Mouse (Mus musculus) liver, embryonic 14.5 days (tissue): ENCODE results near the gene Gjb4. TPM values are rescaled to one million over a fixed set of nuclear protein-coding genes. Genes with fewer than 3 reads are reported as not detected.

Experiments used
- ATAC-seq: fragments of 200-750 bp; cut with Nextera tagmentation; 2 replicates; pipeline ENCODE4 v1.8.0; 2017; ENCODE audit warnings: moderate number of reproducible peaks, mild to moderate bottlenecking, moderate library complexity; ENCODE audit not compliant: insufficient read depth
- DNase-seq, 3 experiments: peaks; one replicate each; pipeline ENCODE4 v3.0.0-alpha.2; 2012 to 2013; ENCODE audit warnings: low read depth in 3 of 3, low spot score in 3 of 3
- H3K27ac ChIP-seq: fragments of 300-500 bp; sonication (generic); 2 replicates; pipeline ENCODE4 v1.5.1; 2014; ENCODE audit warnings: moderate library complexity, mild to moderate bottlenecking, control low read depth, inconsistent platforms
- H3K27me3 ChIP-seq: fragments of 300-500 bp; sonication (generic); 2 replicates; pipeline ENCODE4 v1.6.1; 2014; ENCODE audit warnings: mild to moderate bottlenecking, low read length, moderate library complexity; ENCODE audit not compliant: control insufficient read depth, insufficient read depth
- H3K36me3 ChIP-seq: fragments of 300-500 bp; sonication (generic); replicated peaks from 2 replicates; pipeline ENCODE4 v1.6.1; 2014; ENCODE audit warnings: low read depth; ENCODE audit not compliant: control insufficient read depth, insufficient read depth
- H3K4me1 ChIP-seq, 2 experiments: fragments of 200-500 bp in 1 of 2; fragments of 300-500 bp in 1 of 2; sonication (generic) in 1 of 2; replicated peaks; 2 replicates each; pipeline ENCODE4 v1.6.1; 2012 to 2014; ENCODE audit warnings: antibody characterized with exemption in 1 of 2, inconsistent platforms in 1 of 2, low read length in 1 of 2; ENCODE audit not compliant: control insufficient read depth in 2 of 2, insufficient read depth in 2 of 2
- H3K4me2 ChIP-seq: fragments of 300-500 bp; sonication (generic); 2 replicates; pipeline ENCODE4 v1.6.1; 2014; ENCODE audit warnings: low read depth, mild to moderate bottlenecking, control low read depth, moderate library complexity
- H3K4me3 ChIP-seq, 2 experiments: fragments of 200-500 bp in 1 of 2; fragments of 300-500 bp in 1 of 2; sonication (generic) in 1 of 2; 2 replicates each; pipeline ENCODE4 v1.5.1; 2012 to 2014; ENCODE audit warnings: low read depth in 2 of 2, low read length in 2 of 2, mild to moderate bottlenecking in 2 of 2, control low read depth in 1 of 2, inconsistent platforms in 1 of 2, moderate library complexity in 1 of 2; ENCODE audit not compliant: insufficient read depth in 1 of 2
- H3K9ac ChIP-seq: fragments of 300-500 bp; sonication (generic); replicated peaks from 2 replicates; pipeline ENCODE4 v1.6.1; 2014; ENCODE audit warnings: mild to moderate bottlenecking, control low read depth, moderate library complexity
- H3K9me3 ChIP-seq: fragments of 300-500 bp; sonication (generic); 2 replicates; pipeline ENCODE4 v1.6.1; 2016; ENCODE audit warnings: low read length, mixed read lengths; ENCODE audit not compliant: control insufficient read depth
- CTCF ChIP-seq: IDR thresholded peaks from 2 replicates; pipeline ENCODE4 v1.5.1; 2016; ENCODE audit warnings: antibody characterized with exemption, low read depth, control low read depth
- EP300 ChIP-seq: IDR thresholded peaks from 2 replicates; pipeline ENCODE4 v1.6.1; 2016; ENCODE audit warnings: antibody characterized with exemption, low read depth
- WGBS: fragments of 180-500 bp; shearing (Covaris S2); extraction: QIAGEN DNeasy Blood & Tissue Kit; methylation state at CpG from one replicate; pipeline ENCODE4 v1.1.7; 2014; ENCODE audit not compliant: insufficient replicate concordance; 5-methylcytosine and 5-hydroxymethylcytosine counted together
- polyA plus RNA-seq, 2 experiments: library from polyadenylated mRNA; depleted of rRNA in 1 of 2; stranded (reverse) in 1 of 2; unstranded in 1 of 2; fragments of >200 nt; fragmentation: Nextera tagmentation in 1 of 2; extraction: Ambion mirVana in 1 of 2; gene quantifications; 2 replicates each; pipeline versions ENCODE4 v1.2.1 to v1.2.3; 2012 to 2014

The Gjb4 gene
- polyA plus RNA-seq, 2 experiments = not detected

DNA sequence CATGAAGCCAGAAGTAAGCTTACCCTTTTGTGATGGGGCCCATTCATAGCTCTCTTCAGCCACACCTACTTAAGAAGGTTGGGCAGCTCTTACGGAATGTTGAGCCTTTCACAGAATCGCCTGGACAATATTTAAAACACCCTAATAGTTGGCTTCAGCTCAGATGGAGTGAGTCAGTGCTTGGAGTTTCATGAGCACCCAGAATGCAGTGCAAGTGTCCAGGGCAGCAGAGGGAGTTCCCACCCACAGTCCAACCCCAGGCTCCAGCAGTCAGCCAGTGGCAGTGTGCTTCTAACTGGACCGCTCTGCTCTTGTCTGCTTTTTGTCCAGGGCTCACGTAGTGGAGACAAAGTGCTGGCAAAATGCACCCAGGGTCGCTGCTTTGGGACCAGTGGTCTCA lies 17.7 kb upstream of the Gjb4 start:
- DNase-seq = no peak
- Histone ChIP-seq H3K4me3 (no peak overlapping the region), H3K4me2 (no peak overlapping the region), H3K36me3 (no peaks in the 10 kb centered on the region), H3K27me3 (no peaks in the 10 kb centered on the region), H3K9ac (no peak overlapping the region), H3K27ac (no peak overlapping the region), H3K9me3 (no peaks in the 10 kb centered on the region), H3K4me1 (no peaks in the 10 kb centered on the region)
- WGBS = 55% methylated on average over 5 of the region's 5 CpGs
- no peak for TF ChIP-seq CTCF
- no peak for ATAC-seq

DNA sequence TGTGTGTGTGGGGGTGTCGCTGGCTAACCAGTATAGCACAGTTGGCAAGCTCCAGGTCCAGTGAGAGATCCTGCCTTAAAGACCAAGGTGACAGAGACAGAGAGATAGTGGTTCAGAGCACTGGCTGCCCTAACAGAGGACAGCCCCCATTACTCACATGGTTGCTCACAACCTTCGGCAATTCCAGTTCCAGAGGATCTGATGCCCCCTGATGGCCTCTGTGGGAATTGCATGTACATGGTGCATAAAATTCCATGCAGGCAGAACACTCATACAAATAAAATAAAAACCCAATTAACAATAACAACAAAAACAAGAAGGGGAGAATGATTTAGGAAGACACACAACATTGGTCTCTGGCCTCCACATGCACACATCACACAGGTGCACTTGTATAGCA lies 16.6 kb upstream of the Gjb4 start:
- Histone ChIP-seq H3K4me2 (no peak overlapping the region), H3K4me3 (no peak overlapping the region), H3K9ac (no peak overlapping the region), H3K27ac (no peak overlapping the region), H3K9me3 (no peaks in the 10 kb centered on the region), H3K27me3 (no peaks in the 10 kb centered on the region), H3K4me1 (no peaks in the 10 kb centered on the region), H3K36me3 (no peaks in the 10 kb centered on the region)
- DNase-seq = no peak
- ATAC-seq = no peak
- peak; percentile 55 for TF ChIP-seq CTCF
- no peak for TF ChIP-seq EP300
- WGBS = 36% methylated on average over 2 of the region's 2 CpGs

DNA sequence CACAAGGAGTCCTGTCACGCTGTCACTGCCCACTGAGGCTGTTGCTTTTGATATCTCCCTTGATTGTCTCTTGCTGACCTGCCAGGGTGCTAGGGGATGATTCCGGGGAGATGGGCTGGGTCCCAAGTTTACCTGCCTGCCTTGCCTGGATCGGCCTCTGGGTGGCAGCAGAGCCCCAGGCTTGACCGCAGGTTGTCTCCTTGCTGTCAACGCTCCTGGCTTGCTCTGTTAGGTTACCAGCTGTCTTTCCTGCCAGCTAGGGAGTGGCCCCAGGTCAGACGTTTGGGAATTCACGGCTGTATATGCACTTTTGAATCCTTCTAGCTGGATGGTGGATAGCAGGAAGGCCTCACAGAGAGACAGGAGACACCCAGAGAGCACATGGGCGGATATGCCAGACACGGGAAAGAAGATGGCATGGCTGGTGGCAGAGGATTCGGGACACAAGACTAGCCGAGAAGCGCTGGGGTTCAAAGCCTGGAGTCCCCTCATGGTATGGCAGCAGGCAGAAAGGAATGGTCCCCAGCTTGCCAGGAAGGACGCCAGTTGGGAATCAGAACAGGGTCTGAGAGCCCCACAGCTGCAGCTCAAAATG lies 14.6 kb upstream of the Gjb4 start:
- H3K27ac ChIP-seq = no peak overlapping the region
- no peak overlapping the region for H3K4me3 ChIP-seq
- no peaks in the 10 kb centered on the region for H3K36me3 ChIP-seq
- H3K4me1 ChIP-seq = no peaks in the 10 kb centered on the region
- H3K27me3 ChIP-seq = no peaks in the 10 kb centered on the region
- ATAC-seq (no peak), DNase-seq (no peak)
- 22% methylated on average over 13 of the region's 13 CpGs for WGBS
- H3K9ac ChIP-seq = no peak overlapping the region
- H3K9me3 ChIP-seq = no peaks in the 10 kb centered on the region
- no peak for TF ChIP-seq EP300
- TF ChIP-seq CTCF = peak; percentile 92
- no peak overlapping the region for H3K4me2 ChIP-seq

DNA sequence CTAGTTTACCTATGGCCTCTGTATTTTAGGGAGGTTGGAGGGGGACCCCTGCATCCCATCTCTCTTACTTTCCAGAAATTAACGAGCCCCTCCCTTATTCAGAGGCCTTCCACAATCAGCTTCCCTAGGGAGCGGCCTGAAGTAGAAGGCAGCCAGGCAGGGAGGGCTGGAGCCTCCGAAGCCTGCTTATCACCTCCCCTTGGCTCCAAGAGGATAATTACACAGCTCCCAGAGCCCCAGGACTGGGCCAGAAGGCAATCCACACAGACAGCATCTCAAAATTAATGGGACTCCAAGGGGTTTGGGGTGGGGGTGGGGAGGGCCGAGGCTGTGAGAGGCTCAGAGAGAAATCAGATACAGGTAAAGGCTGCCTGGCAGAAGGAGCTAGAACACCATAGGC lies 12.0 kb upstream of the Gjb4 start:
- H3K9me3 ChIP-seq = no peaks in the 10 kb centered on the region

DNA sequence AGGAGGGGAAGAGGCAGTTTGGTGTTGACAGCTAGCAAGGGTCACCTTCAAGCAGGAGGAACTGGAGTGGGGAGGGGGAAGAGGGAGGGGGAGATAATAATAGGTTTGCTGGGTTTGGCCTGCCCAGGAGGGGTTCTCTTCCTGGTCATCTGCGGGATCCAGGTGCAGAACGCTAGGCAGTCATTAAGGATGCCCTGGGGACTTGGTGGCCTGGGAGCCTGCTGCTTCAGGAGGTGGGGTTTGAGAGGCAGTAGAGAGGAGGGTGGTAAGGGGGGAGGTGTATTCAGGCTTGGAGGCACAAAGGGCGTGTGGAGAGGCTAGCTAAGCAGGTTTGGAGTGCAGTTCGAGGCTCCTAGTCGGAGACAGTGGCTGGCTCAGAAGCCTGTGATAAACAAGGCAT lies 11.6 kb upstream of the Gjb4 start:
- Histone ChIP-seq H3K36me3 (no peaks in the 10 kb centered on the region), H3K4me2 (no peak overlapping the region), H3K4me1 (no peaks in the 10 kb centered on the region), H3K9ac (no peak overlapping the region), H3K4me3 (no peak overlapping the region), H3K27me3 (no peaks in the 10 kb centered on the region), H3K27ac (no peak overlapping the region), H3K9me3 (no peaks in the 10 kb centered on the region)
- 20% methylated on average over 5 of the region's 5 CpGs for WGBS
- DNase-seq = no peak
- ATAC-seq = no peak
- no peak for TF ChIP-seq CTCF
- TF ChIP-seq EP300 = no peak

More for the DNA sequence above, 12.0 kb upstream of the Gjb4 start:
- no peak overlapping the region for H3K4me3 ChIP-seq
- TF ChIP-seq CTCF (no peak), EP300 (no peak)
- no peak overlapping the region for H3K9ac ChIP-seq
- no peaks in the 10 kb centered on the region for H3K27me3 ChIP-seq
- WGBS = 32% methylated on average over 4 of the region's 4 CpGs
- ATAC-seq (no peak), DNase-seq (no peak)
- H3K36me3 ChIP-seq = no peaks in the 10 kb centered on the region
- no peak overlapping the region for H3K4me2 ChIP-seq
- no peak overlapping the region for H3K27ac ChIP-seq
- no peaks in the 10 kb centered on the region for H3K4me1 ChIP-seq
